Mouse (Mus musculus) cerebellum, adult 2 months (tissue): ENCODE results near the gene Tbata.

Source experiments
- CTCF ChIP-seq: fragments of 200-500 bp; IDR thresholded peaks from 2 replicates; pipeline ENCODE4 v1.5.1; 2011; ENCODE audit warnings: low read depth, mild to moderate bottlenecking, control low read depth, low read length, moderate library complexity, borderline replicate concordance; ENCODE audit not compliant: insufficient read depth
- POLR2A ChIP-seq: fragments of 200-500 bp; IDR thresholded peaks from 2 replicates; pipeline ENCODE4 v1.6.1; 2011; ENCODE audit warnings: low read length, control low read depth, borderline replicate concordance; ENCODE audit not compliant: insufficient read depth

DNA sequence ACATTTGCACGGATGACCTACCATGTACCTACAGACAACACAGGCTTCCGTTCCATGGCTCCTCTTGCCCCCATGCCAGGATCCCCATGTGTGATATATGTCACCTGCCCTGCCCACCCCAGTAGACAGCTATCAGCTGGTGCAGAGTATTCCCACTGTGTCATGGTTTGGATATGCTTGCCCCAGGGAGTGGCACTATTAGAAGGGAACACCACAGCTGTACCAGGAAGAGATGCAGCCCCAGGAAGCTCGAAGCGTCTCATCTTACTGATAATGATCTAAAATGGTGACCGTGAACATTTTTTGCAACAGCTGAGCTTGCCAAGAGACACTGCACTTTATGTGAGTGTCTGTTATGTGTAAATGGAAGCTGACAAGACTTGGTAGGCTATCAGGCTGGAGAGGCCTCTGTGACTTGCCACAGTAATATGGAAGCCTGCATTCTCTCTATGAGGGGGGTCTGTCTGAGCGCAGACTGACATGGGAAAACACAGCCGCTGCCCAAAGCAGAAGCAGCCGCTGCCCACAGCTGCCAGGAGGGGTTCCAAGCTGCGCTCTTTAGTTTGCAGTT, 36.4 kb downstream of the Tbata start:
- no peak for TF ChIP-seq CTCF
- no peak for TF ChIP-seq POLR2A
